Mouse (Mus musculus) stomach, embryonic 14.5 days (tissue): ENCODE measurements around the gene Vps13c. TPM values are rescaled to one million over a fixed set of nuclear protein-coding genes. Genes with fewer than 3 reads are reported as not detected.

Experiments used
- ATAC-seq: fragments of 200-750 bp; cut with Nextera tagmentation; 2 replicates; pipeline ENCODE4 v1.8.0; 2017; ENCODE audit warnings: low read depth, moderate TSS enrichment; ENCODE audit not compliant: insufficient number of reproducible peaks, insufficient read depth, low FRiP score
- H3K27ac ChIP-seq: fragments of 300-500 bp; sonication (generic); 2 replicates; pipeline ENCODE4 v1.5.1; 2014; ENCODE audit warnings: mild to moderate bottlenecking, low read length, moderate library complexity, mixed read lengths
- H3K27me3 ChIP-seq: fragments of 300-500 bp; sonication (generic); 2 replicates; pipeline ENCODE4 v1.6.1; 2014; ENCODE audit warnings: low read length, control low read depth, mixed read lengths; ENCODE audit not compliant: control insufficient read depth, insufficient read depth
- H3K36me3 ChIP-seq: fragments of 300-500 bp; sonication (generic); 2 replicates; pipeline ENCODE4 v1.6.1; 2014; ENCODE audit warnings: mild to moderate bottlenecking, control low read depth, low read length, moderate library complexity, mixed read lengths; ENCODE audit not compliant: control insufficient read depth, insufficient read depth
- H3K4me1 ChIP-seq: fragments of 300-500 bp; sonication (generic); 2 replicates; pipeline ENCODE4 v1.6.1; 2014; ENCODE audit warnings: low read length, control low read depth, mixed read lengths; ENCODE audit not compliant: control insufficient read depth, insufficient read depth
- H3K4me2 ChIP-seq: fragments of 300-500 bp; sonication (generic); replicated peaks from 2 replicates; pipeline ENCODE4 v1.6.1; 2014; ENCODE audit warnings: low read depth, low read length, control low read depth
- H3K4me3 ChIP-seq: fragments of 300-500 bp; sonication (generic); 2 replicates; pipeline ENCODE4 v1.5.1; 2014; ENCODE audit warnings: low read depth, low read length, control low read depth
- H3K9ac ChIP-seq: fragments of 300-500 bp; sonication (generic); replicated peaks from 2 replicates; pipeline ENCODE4 v1.6.1; 2014; ENCODE audit warnings: low read depth, mild to moderate bottlenecking, control low read depth, low read length, moderate library complexity, mixed read lengths
- H3K9me3 ChIP-seq: fragments of 300-500 bp; sonication (generic); 2 replicates; pipeline ENCODE4 v1.6.1; 2016; ENCODE audit warnings: low read depth, low read length, control low read depth; ENCODE audit not compliant: control insufficient read depth
- WGBS: fragments of 180-500 bp; shearing (Covaris S2); extraction: QIAGEN DNeasy Blood & Tissue Kit; methylation state at CpG from one replicate; pipeline ENCODE4 v1.1.7; 2014; 5-methylcytosine and 5-hydroxymethylcytosine counted together
- polyA plus RNA-seq: library from polyadenylated mRNA; unstranded; fragments of >200 nt; fragmentation: Nextera tagmentation; extraction: Ambion mirVana; gene quantifications from 2 replicates; pipeline ENCODE4 v1.2.1, GENCODE M21; 2014

The Vps13c gene
- polyA plus RNA-seq, 1 experiment from 2014 or later = 12.5 TPM

GRCm38 (mm10) chr9:67877081-67877718, 37.0 kb downstream of the Vps13c start:
- 54% methylated on average over 14 of the region's 14 CpGs for WGBS
- peaks cover 5% of the 10 kb centered on the region for H3K36me3 ChIP-seq
- H3K4me3 ChIP-seq = no peak overlapping the region
- H3K9me3 ChIP-seq = no peaks in the 10 kb centered on the region
- H3K4me1 ChIP-seq = no peaks in the 10 kb centered on the region
- ATAC-seq = peak; percentile 37; the same call in 1 of the 2 replicates
- H3K9ac ChIP-seq = no peak overlapping the region
- H3K27me3 ChIP-seq = no peaks in the 10 kb centered on the region
- no peak overlapping the region for H3K27ac ChIP-seq
- H3K4me2 ChIP-seq = no peak overlapping the region

GRCm38 (mm10) chr9:67878197-67878769, 38.1 kb downstream of the Vps13c start:
- WGBS = 87% methylated on average over 11 of the region's 11 CpGs
- H3K27me3 ChIP-seq = no peaks in the 10 kb centered on the region

GRCm38 (mm10) chr9:67883349-67883984, 43.3 kb downstream of the Vps13c start:
- Histone ChIP-seq H3K9ac (no peak overlapping the region), H3K27me3 (no peaks in the 10 kb centered on the region), H3K36me3 (peaks cover 14% of the 10 kb centered on the region), H3K4me2 (no peak overlapping the region), H3K4me1 (no peaks in the 10 kb centered on the region), H3K4me3 (no peak overlapping the region), H3K27ac (no peak overlapping the region), H3K9me3 (no peaks in the 10 kb centered on the region)
- no peak for ATAC-seq
- 88% methylated on average over 13 of the region's 13 CpGs for WGBS

More at GRCm38 (mm10) chr9:67878197-67878769, 38.1 kb downstream of the Vps13c start:
- Histone ChIP-seq H3K9ac (no peak overlapping the region), H3K27ac (no peak overlapping the region), H3K9me3 (no peaks in the 10 kb centered on the region), H3K36me3 (peaks cover 5% of the 10 kb centered on the region), H3K4me1 (no peaks in the 10 kb centered on the region), H3K4me3 (no peak overlapping the region), H3K4me2 (no peak overlapping the region)
- ATAC-seq = no peak

GRCm38 (mm10) chr9:67884095-67884494, 43.9 kb downstream of the Vps13c start:
- Histone ChIP-seq H3K4me1 (no peaks in the 10 kb centered on the region), H3K27me3 (no peaks in the 10 kb centered on the region)
- no peak for ATAC-seq

GRCm38 (mm10) chr9:67886981-67887720, 47.0 kb downstream of the Vps13c start:
- no peaks in the 10 kb centered on the region for H3K4me1 ChIP-seq
- H3K36me3 ChIP-seq = peaks cover 15% of the 10 kb centered on the region
- no peak for ATAC-seq
- no peaks in the 10 kb centered on the region for H3K27me3 ChIP-seq
- WGBS = 84% methylated on average over 4 of the region's 4 CpGs
- H3K9ac ChIP-seq = no peak overlapping the region
- H3K4me3 ChIP-seq = no peak overlapping the region
- no peaks in the 10 kb centered on the region for H3K9me3 ChIP-seq
- H3K4me2 ChIP-seq = no peak overlapping the region
- H3K27ac ChIP-seq = no peak overlapping the region

More at GRCm38 (mm10) chr9:67884095-67884494, 43.9 kb downstream of the Vps13c start:
- Histone ChIP-seq H3K27ac (no peak overlapping the region), H3K9me3 (no peaks in the 10 kb centered on the region), H3K36me3 (peaks cover 12% of the 10 kb centered on the region), H3K4me3 (no peak overlapping the region), H3K4me2 (no peak overlapping the region), H3K9ac (no peak overlapping the region)
- 87% methylated on average over 3 of the region's 3 CpGs for WGBS

- H3K4me2 ChIP-seq = no peak overlapping the region
- 81% methylated on average over 1 of the region's 1 CpGs for WGBS
These were observed 53.3 kb downstream of the Vps13c start for GRCm38 (mm10) chr9:67893474-67893873.

GRCm38 (mm10) chr9:67896646-67897295, 56.6 kb downstream of the Vps13c start:
- Histone ChIP-seq H3K9me3 (no peaks in the 10 kb centered on the region), H3K36me3 (peaks cover 26% of the 10 kb centered on the region), H3K27me3 (no peaks in the 10 kb centered on the region), H3K4me2 (no peak overlapping the region), H3K4me3 (no peak overlapping the region), H3K27ac (no peak overlapping the region), H3K9ac (no peak overlapping the region), H3K4me1 (no peaks in the 10 kb centered on the region)
- ATAC-seq = no peak
- WGBS = 78% methylated on average over 12 of the region's 12 CpGs

More at GRCm38 (mm10) chr9:67893474-67893873, 53.3 kb downstream of the Vps13c start:
- H3K27ac ChIP-seq = no peak overlapping the region
- no peak overlapping the region for H3K9ac ChIP-seq
- H3K27me3 ChIP-seq = no peaks in the 10 kb centered on the region
- H3K9me3 ChIP-seq = no peaks in the 10 kb centered on the region
- H3K4me1 ChIP-seq = no peaks in the 10 kb centered on the region
- no peak for ATAC-seq
- no peak overlapping the region for H3K4me3 ChIP-seq
- peaks cover 28% of the 10 kb centered on the region for H3K36me3 ChIP-seq

- Histone ChIP-seq H3K9me3 (no peaks in the 10 kb centered on the region), H3K9ac (no peak overlapping the region), H3K27me3 (no peaks in the 10 kb centered on the region), H3K4me1 (no peaks in the 10 kb centered on the region), H3K36me3 (peaks cover 9% of the 10 kb centered on the region), H3K4me3 (no peak overlapping the region), H3K27ac (no peak overlapping the region), H3K4me2 (no peak overlapping the region)
- ATAC-seq = no peak
- WGBS = 80% methylated on average over 5 of the region's 5 CpGs
These were observed 60.2 kb downstream of the Vps13c start for GRCm38 (mm10) chr9:67900398-67900797.
